Mouse (Mus musculus): ENCODE measurements around the gene Cacng3. TPM values are rescaled to one million over a fixed set of nuclear protein-coding genes. Genes with fewer than 3 reads are reported as not detected.

The Cacng3 gene
- polyA plus RNA-seq, 1 experiment from 2014 or later: not detected

DNA sequence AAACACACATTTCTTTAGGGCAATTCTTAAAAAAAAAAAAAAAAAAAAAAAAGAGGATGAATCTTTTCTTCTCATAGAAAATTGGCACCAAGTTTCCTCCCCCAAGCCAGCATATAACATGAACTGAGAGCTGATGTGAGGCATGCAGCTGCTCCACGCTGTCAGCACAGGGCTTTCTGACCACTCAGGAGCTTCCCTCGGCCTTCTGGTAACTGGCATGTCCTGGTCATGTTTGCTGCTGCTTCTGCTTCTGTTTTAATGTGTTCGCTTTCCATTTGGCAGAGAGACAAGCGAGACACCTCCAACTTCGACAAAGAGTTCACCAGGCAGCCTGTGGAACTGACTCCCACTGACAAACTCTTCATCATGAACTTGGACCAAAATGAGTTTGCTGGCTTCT lies 36.8 kb upstream of the Cacng3 start:
- Histone ChIP-seq H3K9me3 (replicated peaks; ENCODE audit: low read length) (no peaks in the 10 kb centered on the region), H3K27ac (no peak overlapping the region), H3K36me3 (ENCODE audit: insufficient read depth, low read length) (no peaks in the 10 kb centered on the region), H3K9ac (ENCODE audit: low read depth, low read length) (no peak overlapping the region), H3K4me2 (ENCODE audit: low read length) (no peak overlapping the region), H3K27me3 (ENCODE audit: insufficient read depth, low read length) (no peaks in the 10 kb centered on the region), H3K4me3 (replicated peaks; ENCODE audit: low read depth, low read length) (no peak overlapping the region), H3K4me1 (replicated peaks; ENCODE audit: insufficient read depth, low read length) (no peaks in the 10 kb centered on the region)
- DNase-seq (ENCODE audit: low spot score) (no peak), ATAC-seq (replicated peaks; ENCODE audit: low FRiP score, low read depth) (no peak)
- 81% methylated on average over 5 of the region's 5 CpGs for WGBS
- no peak for TF ChIP-seq CTCF (IDR thresholded peaks at IDR 0.05; ENCODE audit: low read depth)

DNA sequence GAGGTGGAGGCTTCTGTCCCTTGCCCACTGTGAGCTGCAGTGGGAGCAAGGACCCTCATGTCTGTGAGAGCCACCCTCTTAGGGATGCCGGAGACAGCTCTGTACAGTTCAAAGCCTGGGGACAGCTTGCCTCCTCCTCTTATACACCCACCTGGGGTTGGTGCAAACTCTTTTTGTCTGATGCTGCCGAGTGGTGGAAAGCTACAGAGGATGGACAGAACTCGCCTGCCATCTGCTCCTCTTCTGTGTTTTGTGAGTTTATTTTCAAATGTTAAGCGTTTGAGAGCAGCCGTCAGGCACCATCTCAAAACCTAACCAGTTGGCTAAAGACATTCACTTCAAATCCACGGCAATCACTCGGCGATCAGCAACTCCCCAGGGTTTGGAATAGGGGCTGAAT lies 26.6 kb upstream of the Cacng3 start:
- no peak for ATAC-seq (replicated peaks; ENCODE audit: low FRiP score, low read depth)
- H3K27ac ChIP-seq: no peak overlapping the region

DNA sequence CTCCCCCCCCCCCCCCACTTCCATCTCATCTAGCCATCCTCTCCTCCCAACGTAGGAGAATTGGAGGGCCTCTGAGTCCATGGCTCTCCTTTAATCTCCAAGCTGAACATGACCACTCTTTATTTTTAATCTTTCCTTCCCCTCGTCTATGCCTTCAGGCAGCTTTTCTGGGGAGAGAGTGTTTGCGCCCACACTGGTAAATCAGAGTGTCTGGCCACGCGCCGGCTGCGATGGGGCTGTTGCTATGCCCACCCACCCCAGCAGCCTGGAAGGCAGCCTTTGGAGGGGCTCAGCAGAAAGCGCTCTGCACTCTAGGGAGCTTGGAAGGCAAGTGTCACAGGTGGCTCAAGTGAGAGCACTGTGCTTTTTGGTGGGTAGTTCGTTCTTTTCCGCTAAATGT lies 21.0 kb upstream of the Cacng3 start:
- Histone ChIP-seq H3K4me2 (ENCODE audit: low read length) (no peak overlapping the region), H3K36me3 (ENCODE audit: insufficient read depth, low read length) (no peaks in the 10 kb centered on the region), H3K9me3 (replicated peaks; ENCODE audit: low read length) (no peaks in the 10 kb centered on the region), H3K9ac (ENCODE audit: low read depth, low read length) (no peak overlapping the region), H3K27ac (no peak overlapping the region), H3K27me3 (ENCODE audit: insufficient read depth, low read length) (no peaks in the 10 kb centered on the region), H3K4me3 (replicated peaks; ENCODE audit: low read depth, low read length) (no peak overlapping the region), H3K4me1 (replicated peaks; ENCODE audit: insufficient read depth, low read length) (no peaks in the 10 kb centered on the region)
- TF ChIP-seq CTCF (IDR thresholded peaks at IDR 0.05; ENCODE audit: low read depth): no peak
- WGBS: 84% methylated on average over 10 of the region's 10 CpGs
- ATAC-seq (replicated peaks; ENCODE audit: low FRiP score, low read depth) (no peak), DNase-seq (ENCODE audit: low spot score) (no peak)

More for the DNA sequence above, 26.6 kb upstream of the Cacng3 start:
- Histone ChIP-seq H3K27me3 (ENCODE audit: insufficient read depth, low read length) (no peaks in the 10 kb centered on the region), H3K9ac (ENCODE audit: low read depth, low read length) (no peak overlapping the region), H3K9me3 (replicated peaks; ENCODE audit: low read length) (no peaks in the 10 kb centered on the region), H3K36me3 (ENCODE audit: insufficient read depth, low read length) (no peaks in the 10 kb centered on the region), H3K4me3 (replicated peaks; ENCODE audit: low read depth, low read length) (no peak overlapping the region), H3K4me1 (replicated peaks; ENCODE audit: insufficient read depth, low read length) (no peaks in the 10 kb centered on the region), H3K4me2 (ENCODE audit: low read length) (no peak overlapping the region)
- 87% methylated on average over 8 of the region's 8 CpGs for WGBS
- no peak for TF ChIP-seq CTCF (IDR thresholded peaks at IDR 0.05; ENCODE audit: low read depth)
- no peak for DNase-seq (ENCODE audit: low spot score)

DNA sequence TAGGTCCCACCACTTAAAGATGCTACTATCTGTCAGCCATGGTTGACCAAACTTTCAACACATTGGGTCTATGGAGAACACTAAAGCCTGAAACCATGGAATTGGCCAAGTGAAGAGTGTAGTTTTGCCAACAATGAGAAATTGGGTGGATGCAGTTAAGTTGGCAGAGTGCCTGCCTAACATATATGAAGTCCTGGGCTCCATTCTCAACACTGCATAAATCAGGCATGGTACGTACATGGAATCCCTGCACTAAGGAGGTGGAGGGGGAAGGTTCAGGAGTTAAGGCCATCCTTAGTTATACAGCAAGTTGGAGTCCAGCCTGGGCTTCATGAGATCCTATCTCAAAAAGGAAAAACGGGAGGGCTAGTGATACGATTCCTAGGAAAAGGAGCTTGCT lies 17.8 kb upstream of the Cacng3 start:
- no peak overlapping the region for H3K9ac ChIP-seq (ENCODE audit: low read depth, low read length)
- no peak for ATAC-seq (replicated peaks; ENCODE audit: low FRiP score, low read depth)
- H3K9me3 ChIP-seq (replicated peaks; ENCODE audit: low read length): no peaks in the 10 kb centered on the region
- TF ChIP-seq CTCF (IDR thresholded peaks at IDR 0.05; ENCODE audit: low read depth): no peak
- DNase-seq (ENCODE audit: low spot score): no peak
- H3K4me1 ChIP-seq (replicated peaks; ENCODE audit: insufficient read depth, low read length): no peaks in the 10 kb centered on the region
- H3K27me3 ChIP-seq (ENCODE audit: insufficient read depth, low read length): no peaks in the 10 kb centered on the region
- no peak overlapping the region for H3K27ac ChIP-seq
- no peak overlapping the region for H3K4me2 ChIP-seq (ENCODE audit: low read length)
- H3K36me3 ChIP-seq (ENCODE audit: insufficient read depth, low read length): no peaks in the 10 kb centered on the region
- H3K4me3 ChIP-seq (replicated peaks; ENCODE audit: low read depth, low read length): no peak overlapping the region
- 77% methylated on average over 3 of the region's 3 CpGs for WGBS

DNA sequence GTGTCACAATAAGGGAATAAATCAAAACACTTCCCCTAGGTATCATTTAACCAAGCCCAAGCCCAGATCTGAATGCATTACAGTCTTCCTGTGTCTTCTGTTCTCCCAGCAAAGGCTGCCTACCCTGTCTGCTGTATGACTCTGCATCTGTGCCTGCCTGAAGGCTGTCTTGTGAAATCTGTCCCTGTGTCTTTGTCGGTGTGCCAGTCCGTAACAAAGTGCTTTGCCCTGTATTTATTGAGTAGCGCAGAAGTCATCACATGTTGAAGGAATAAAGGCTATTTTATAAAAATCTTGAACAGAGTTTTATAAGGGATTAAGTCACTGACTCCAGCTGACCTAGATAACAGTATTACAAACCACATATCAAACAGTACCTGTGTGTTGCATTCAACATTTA lies 13.6 kb upstream of the Cacng3 start:
- Histone ChIP-seq H3K4me1 (replicated peaks; ENCODE audit: insufficient read depth, low read length) (no peaks in the 10 kb centered on the region), H3K27me3 (ENCODE audit: insufficient read depth, low read length) (no peaks in the 10 kb centered on the region), H3K4me3 (replicated peaks; ENCODE audit: low read depth, low read length) (no peak overlapping the region), H3K4me2 (ENCODE audit: low read length) (no peak overlapping the region), H3K27ac (no peak overlapping the region), H3K9me3 (replicated peaks; ENCODE audit: low read length) (no peaks in the 10 kb centered on the region), H3K9ac (ENCODE audit: low read depth, low read length) (no peak overlapping the region), H3K36me3 (ENCODE audit: insufficient read depth, low read length) (no peaks in the 10 kb centered on the region)
- WGBS: 90% methylated on average over 3 of the region's 3 CpGs
- no peak for ATAC-seq (replicated peaks; ENCODE audit: low FRiP score, low read depth)
- no peak for TF ChIP-seq CTCF (IDR thresholded peaks at IDR 0.05; ENCODE audit: low read depth)
- no peak for DNase-seq (ENCODE audit: low spot score)

DNA sequence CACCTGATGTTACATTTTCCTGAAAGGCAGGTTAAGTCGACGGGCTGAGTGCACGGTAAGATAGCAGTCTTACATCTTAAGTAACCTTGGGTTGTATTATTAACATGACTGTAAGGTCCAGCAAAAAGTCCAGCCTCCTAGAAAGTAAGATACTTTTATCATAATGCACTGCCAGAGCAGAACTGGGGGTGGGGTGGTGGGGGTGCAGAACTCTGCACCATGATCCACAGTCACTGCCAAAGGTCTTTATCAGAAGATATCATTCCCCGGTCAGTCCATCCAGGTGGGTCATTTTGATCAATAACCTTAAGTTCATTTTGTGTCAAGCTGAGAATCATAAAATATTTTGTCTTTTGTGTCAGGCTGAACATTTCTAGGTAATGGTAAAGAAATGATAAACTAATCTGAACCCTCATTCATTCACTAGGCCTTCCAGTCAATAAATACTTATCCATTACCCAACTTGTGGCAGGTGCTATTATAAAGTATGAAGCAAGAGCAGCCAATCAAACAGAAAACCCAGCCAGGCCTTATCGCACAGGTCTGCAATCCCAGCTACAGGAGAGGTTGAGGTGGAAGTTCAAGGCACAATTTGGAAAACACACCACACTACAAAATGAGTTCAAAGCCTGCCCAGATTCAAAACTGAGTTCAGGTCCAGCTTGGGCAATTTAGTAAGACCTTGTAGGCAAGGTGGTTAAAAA lies 12.7 kb upstream of the Cacng3 start:
- no peak for TF ChIP-seq CTCF (IDR thresholded peaks at IDR 0.05; ENCODE audit: low read depth)
- Histone ChIP-seq H3K4me2 (ENCODE audit: low read length) (no peak overlapping the region), H3K27me3 (ENCODE audit: insufficient read depth, low read length) (no peaks in the 10 kb centered on the region), H3K36me3 (ENCODE audit: insufficient read depth, low read length) (no peaks in the 10 kb centered on the region), H3K9ac (ENCODE audit: low read depth, low read length) (no peak overlapping the region), H3K4me3 (replicated peaks; ENCODE audit: low read depth, low read length) (no peak overlapping the region), H3K4me1 (replicated peaks; ENCODE audit: insufficient read depth, low read length) (no peaks in the 10 kb centered on the region), H3K9me3 (replicated peaks; ENCODE audit: low read length) (no peaks in the 10 kb centered on the region), H3K27ac (no peak overlapping the region)
- ATAC-seq (replicated peaks; ENCODE audit: low FRiP score, low read depth): no peak
- DNase-seq (ENCODE audit: low spot score): no peak
- WGBS: 90% methylated on average over 5 of the region's 5 CpGs
